Mouse (Mus musculus): ENCODE data around the gene Adgb. TPM values are rescaled to one million over a fixed set of nuclear protein-coding genes. Genes with fewer than 3 reads are reported as not detected.

Adgb gene
- polyA plus RNA-seq, 1 experiment = 0.48 TPM

DNA sequence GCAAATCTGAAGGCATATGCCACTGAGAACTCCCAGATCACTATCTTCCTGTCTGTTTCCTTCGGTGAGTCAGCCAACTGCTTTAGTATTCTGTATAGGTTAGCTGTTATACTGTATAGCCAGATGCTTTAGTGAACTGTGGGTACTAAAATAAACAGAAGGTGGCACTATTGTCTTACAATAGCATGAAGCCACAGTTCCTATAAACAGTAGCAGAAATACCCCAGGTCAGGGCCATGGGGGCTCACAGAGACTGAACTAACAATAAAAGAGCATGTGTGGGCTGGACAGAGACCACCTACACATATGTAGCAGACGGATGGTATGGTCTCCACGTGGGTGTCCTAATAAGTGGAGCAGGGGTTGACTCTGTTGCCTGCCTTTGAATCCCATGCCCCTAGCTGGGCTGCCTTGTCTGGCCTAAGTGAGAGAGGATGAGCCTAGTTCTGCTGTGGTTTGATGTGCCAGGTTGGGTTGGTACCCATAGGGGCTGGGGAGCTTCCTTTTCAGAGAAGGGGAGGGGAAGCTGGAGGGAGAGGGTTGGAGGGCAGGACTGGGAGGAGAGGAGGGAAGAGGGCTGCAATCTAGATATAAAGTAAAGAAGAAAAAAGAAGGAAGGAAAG, 116.4 kb downstream of the Adgb start:
- peak; percentile 38 to 73 for DNase-seq (ENCODE audit: extremely low spot score in 1 of 2, low spot score in 1 of 2)

DNA sequence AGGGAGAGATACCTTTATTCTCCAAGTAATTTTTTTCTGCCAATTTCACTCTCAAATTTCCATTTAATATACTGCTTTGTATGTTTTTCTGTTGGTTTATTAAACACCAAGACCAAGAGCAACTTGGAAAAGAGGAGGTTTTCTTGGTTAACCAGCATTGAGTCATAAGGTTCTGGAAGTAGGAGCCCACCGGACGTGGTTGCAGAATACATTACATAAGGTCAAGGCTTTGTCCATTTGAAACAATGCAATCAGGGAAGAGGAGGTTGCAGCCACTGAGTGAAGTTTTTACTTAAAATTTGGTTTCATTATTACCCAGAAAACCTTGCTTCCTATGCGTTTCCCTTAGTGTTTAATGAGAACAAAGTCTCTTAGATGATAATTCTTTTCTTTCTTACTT, 119.9 kb downstream of the Adgb start:
- DNase-seq (ENCODE audit: extremely low spot score in 1 of 2, low spot score in 1 of 2) = no peak

DNA sequence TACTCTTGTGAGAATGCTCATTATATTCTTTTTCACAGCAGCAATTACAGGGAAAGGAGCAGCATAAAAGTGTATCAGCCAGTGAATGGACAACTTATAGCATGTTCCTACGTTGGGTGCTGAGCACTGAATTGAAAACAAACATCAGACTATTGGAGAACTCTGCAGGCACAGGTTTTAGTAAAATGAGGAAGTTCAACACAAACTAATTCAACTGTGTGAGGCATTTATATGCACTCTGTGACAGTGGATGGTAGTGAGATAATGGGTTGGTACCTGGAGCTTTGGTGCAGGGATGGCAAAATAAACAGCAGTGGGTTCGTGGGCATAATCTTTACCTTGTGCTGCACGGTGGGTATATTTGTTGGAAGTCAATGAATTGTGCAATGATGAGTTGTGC, 121.6 kb downstream of the Adgb start:
- no peak for DNase-seq (ENCODE audit: extremely low spot score in 1 of 2, low spot score in 1 of 2)

DNA sequence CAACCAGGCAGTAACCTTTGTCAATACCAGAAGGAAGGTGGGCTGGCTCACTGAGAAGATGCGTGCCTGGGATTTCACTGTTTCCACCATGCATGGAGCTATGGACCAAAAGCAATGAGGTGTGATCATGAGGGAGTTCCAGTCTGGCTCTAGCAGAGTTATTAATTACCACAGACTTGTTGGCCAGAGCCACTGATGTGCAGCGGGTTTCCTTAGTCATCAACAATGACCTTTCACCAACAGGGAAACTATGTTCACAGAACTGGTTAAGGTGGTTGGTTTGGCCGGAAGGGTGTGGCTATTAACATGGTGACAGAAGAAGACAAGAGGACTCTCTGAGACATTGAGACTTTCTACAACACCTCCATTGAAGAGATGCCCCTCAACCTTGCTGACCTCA, 128.2 kb downstream of the Adgb start:
- DNase-seq (ENCODE audit: extremely low spot score in 1 of 2, low spot score in 1 of 2) = no peak

DNA sequence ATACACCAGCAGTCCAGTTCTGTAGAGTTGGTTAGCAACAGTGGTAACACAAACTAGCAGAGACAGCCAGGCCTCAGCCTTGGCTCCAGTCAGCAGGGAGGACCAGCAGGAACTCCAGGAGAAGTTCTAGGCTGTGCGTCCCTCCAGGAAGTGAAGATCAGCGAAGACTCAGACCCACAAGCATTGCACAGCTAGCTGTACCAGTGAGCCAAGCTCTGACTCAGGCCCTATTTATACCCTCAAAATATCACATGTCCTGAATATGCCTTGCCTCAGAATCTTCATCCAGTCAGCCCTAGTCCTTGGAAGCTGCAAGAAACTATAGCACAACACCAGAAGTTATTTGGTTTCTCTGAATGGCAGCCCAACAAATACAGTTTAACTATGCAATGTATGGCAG, 146.6 kb downstream of the Adgb start:
- peak in 1 of 2 experiments; percentile 65 for DNase-seq (ENCODE audit: extremely low spot score in 1 of 2, low spot score in 1 of 2)

DNA sequence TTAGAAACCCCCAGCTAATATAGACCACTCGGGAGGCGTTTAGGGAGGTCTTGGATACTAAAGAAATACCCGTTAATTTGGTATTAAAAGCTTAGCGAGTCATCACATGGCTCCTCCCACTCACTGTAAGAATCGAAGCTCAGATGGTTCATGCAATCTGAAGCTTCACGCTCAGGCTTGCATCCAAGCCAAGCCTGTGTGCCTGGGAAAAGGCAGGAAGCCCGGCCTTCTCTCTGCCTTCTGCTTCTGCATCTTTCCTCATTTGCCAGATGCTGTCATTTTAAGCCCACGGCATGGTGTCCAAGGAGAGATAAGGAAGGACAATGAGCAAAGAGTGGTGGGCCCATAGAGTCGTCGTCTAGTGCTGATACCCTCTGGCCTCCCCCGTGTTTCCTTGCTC, 149.2 kb downstream of the Adgb start:
- peak; percentile 39 to 67 for DNase-seq (ENCODE audit: extremely low spot score in 1 of 2, low spot score in 1 of 2)

DNA sequence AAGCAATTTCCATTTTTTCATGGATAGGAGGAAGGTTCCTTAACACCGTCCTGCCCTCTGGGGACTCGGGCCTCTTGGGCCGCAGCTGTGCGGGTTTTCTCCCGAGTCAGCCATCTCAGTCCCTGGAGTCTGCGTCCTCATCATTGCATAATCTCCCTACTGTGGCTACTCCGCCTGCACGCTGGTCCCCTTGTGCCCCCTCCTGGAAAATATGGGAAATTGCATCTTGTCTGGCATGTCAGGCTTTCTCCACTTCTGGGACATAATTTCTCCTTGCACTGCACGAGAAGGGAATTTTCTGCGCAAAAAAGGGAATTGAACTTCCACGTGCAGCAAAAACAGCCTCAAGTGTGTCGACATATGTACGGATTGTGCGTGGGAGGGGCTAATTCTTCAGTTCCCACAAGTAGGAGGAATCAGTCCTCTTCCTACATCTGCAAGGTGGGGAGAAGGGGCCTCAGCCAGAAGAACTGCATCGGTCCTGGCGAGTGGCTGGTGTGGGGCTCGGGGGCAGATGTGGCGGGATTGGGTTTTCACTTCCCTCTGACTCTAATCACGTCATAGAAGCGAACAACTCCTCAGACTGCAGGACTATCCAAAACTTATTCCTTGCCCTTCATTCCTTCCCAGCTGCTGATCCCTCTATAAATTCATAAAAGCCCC, 150.9 kb downstream of the Adgb start:
- DNase-seq (ENCODE audit: extremely low spot score in 1 of 2, low spot score in 1 of 2) = peak; percentile 73 to 90

DNA sequence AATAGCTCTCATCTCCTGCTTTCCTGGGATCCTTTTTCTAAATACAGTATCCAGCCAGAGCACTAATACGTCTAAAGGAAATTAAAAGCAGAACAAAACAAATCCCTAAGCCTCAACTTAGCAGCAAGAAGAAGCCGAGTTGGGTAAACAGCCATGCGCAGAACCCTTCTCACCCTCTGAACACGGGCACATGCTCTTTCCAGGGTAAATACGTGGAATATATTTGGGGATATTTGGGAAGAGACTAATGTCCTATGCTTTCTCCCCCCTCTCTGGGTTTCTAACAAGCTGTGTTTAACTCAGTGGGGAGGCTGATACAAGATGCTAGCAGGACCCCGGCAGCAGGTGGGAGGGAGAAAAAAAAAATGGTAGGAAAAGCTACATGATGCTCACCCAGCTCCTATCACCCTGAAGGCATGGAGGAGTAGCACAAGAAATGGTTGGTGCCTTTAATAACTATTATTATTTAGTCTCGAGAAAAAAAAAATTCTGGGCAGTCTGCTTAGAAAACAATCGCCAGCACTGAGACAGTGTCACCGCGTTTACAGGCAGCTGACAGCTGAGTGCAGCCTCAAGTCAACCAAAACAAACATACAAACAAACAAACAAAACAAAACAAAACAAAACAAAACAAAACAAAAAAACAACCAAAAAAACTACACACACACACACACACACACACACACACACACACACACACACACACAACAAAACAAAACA, 151.6 kb downstream of the Adgb start:
- peak in 1 of 2 experiments; percentile 57 for DNase-seq (ENCODE audit: extremely low spot score in 1 of 2, low spot score in 1 of 2)

DNA sequence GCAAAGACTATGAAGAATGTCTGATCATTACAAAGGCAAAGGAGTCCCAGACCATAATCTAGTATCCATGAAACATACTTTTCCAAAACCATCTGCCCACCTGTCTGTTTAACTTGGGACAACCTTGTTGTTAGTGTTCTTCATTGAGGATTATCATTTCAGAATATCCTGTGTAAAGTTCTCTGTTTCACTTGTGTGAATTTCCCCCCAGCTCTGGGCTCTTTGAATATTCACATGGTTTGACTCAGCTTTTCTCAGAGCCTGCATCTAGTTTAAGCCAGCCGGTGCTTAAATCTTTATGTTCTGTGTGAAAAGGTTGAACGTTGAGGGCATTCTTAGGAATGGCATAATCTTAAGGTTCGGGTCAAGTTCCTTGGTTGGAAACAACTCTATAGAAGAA, 154.0 kb downstream of the Adgb start:
- DNase-seq (ENCODE audit: extremely low spot score in 1 of 2, low spot score in 1 of 2) = no peak

DNA sequence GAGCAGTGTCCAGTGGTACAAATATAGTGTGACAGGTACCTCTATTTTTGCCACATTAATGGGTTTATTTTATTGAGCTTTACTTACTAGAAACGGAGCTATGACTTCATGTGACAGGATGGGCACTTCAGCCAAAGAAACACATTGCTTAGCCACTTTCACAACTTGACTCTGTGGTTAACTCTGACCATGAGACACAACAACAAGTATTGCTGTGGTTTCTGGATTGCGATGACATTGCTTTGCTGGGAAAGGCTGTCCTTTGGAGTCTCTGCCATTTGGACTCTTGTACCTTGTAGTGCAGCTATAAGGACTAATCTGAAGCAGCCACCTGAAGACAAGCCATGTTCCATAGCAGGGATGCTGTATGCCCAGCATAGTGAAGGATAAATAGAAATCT, 156.5 kb downstream of the Adgb start:
- no peak for DNase-seq (ENCODE audit: extremely low spot score in 1 of 2, low spot score in 1 of 2)

DNA sequence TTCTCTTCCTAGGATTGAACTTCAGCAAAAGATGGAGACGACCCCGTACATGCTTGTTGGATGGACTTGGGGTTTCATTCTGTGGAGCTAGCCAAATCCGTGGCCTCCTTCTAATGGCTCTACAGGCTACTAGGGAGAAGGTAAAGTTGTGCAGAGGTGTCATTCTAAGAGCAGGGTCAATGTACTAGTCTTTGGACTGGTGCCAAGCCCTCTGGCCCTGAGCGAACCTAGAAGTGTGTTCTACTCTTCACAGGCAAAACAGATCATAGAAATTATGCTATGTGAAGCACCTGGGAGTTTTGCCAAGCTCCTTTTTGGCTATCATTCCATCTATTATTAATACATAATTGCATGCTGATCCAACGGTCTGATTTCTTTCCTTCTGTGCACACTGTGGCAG, 157.6 kb downstream of the Adgb start:
- no peak for DNase-seq (ENCODE audit: extremely low spot score in 1 of 2, low spot score in 1 of 2)

DNA sequence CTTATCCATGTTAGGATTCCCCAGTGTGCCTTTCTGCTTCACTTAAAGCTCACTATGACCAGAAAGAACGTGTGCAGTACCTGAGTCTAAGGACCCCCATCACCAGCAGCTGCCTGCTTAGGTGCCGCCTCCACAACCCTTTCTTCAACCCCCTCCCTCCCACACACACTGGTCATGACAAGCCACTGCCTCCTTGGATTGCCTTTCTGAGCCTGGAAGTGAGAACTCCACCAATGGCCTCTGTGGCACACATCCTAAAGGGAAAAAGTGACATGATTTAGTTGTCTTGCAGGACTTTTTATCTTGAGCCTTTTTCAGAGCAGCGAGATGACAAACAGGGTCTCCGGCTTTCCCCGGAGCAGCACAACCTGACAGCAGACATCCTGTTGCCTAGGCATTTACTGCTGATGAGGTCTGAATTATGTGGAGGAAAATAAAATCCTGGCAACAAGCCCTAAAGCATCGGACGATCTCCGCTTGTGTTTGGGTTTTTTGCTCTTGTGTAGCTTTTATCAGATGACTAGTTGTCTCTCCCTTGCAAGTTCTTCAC, 162.2 kb downstream of the Adgb start:
- DNase-seq (ENCODE audit: extremely low spot score in 1 of 2, low spot score in 1 of 2) = no peak

DNA sequence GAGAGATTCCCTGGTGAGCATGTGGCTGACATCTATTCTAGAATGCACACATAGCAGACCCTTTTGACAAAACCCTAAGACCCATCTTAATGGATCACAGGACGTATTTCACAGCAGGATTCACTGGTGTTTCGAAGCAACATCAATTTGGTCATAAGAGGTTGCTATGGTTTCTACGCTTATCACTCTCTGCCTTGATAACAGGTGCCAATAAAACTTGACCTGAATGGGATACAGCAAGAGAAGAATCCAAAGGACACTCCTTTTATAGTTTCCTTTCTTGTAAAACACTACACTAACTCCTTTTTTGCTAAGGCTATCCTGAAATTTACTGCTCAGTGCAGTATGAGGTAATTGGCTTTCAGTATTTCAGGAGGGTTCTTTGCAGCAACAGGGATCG, 163.1 kb downstream of the Adgb start:
- no peak for DNase-seq (ENCODE audit: extremely low spot score in 1 of 2, low spot score in 1 of 2)

DNA sequence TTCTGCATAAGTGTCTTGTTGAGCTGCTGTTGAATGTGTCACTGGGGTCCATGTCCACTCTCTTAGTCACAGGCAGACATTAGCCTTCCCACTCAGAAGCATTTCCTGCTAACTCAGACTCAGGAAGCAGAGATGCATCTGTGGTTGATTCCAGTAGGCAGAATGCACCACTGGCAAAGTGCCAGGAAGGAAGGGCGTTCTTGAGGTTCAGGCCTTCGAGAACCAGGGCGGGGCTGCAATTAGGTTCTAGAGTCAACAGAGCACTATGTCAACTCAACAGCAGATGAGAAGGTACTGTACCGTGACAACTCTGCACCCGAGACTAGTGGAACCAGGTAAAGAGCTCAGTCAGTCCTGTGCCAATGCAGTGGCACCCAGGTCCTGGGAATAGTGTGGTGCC, 164.7 kb downstream of the Adgb start:
- no peak for DNase-seq (ENCODE audit: extremely low spot score in 1 of 2, low spot score in 1 of 2)

DNA sequence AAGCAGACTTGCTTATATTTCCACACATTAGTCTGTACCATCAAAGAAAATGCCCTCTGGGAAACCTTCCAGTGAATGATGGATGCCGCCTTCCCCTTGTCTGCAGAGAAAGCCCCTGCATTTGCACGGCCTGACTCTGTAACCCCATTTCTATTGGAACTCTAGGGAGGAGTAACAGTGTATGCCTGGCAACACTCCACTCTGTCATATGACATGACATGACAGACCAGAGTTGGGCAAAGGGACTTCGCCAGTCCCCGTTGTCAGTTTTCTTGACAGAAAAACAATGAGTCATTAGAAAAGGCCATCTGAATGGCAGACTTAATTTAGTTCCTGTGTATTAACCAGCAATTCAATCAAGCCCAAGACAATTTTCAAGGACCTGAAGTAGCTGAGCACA, 167.8 kb downstream of the Adgb start:
- no peak for DNase-seq (ENCODE audit: extremely low spot score in 1 of 2, low spot score in 1 of 2)

DNA sequence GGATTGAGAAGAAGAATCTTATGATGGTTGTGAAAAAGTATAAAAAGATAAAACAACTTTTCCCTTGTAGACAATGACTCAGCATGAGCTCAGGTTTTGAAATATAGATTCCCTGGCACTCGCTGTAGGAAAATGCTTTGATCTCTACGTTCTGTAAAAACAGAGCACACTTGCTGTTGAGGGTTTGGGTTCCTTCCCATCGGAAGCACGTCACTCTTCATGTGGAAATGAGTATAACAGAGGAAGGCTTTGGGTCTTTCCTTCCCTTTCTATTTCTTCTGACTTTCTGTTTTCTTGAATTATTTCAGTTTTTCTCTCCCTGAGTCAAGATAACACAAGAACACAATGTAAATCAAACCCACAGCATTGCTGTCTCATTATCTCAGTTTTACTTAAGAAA, 170.4 kb downstream of the Adgb start:
- peak in 1 of 2 experiments; percentile 23 for DNase-seq (ENCODE audit: extremely low spot score in 1 of 2, low spot score in 1 of 2)

DNA sequence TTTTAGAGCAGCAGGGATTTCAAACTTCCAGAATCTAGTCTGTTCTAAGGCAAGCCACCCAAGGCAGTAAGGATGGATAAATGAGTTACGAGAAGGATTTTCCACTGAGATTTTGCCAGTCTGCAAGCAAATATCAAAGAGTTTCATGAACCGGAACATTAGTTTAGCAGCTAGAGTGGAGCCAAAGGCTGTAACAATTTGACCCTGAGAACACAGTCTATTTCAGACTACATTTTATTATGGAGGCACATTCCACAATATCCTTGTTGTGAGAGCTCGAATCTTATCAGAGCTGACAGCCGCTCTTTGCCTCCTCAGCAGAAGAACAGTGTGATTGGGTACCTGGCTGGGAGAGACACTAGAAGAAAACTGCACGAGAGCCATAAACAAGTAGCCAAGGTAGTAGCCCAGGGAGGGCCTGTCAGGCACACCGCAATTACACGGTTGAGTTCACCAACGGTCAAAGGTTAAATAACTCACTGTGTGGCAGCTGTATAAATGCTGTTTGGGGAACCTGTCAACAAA, 171.1 kb downstream of the Adgb start:
- DNase-seq (ENCODE audit: extremely low spot score in 1 of 2, low spot score in 1 of 2) = no peak

DNA sequence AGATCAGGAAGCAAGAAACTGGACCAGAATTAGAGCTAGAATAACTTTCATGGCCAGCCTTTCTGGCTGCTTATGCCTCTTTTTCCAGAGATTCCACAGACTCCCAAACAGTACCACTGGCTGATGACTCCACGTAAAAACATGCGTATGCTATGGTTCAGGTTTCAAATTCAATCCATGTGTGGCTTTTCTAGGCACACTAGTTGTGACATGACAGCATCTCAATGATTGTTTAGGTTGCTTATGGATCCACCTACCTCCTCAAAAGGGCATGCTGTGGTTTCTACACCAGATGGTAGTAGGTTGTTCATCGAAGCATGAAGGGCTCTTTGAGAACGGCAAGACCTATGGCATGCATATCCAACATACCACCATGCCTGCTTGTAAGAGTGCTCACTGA, 172.1 kb downstream of the Adgb start:
- no peak for DNase-seq (ENCODE audit: extremely low spot score in 1 of 2, low spot score in 1 of 2)

DNA sequence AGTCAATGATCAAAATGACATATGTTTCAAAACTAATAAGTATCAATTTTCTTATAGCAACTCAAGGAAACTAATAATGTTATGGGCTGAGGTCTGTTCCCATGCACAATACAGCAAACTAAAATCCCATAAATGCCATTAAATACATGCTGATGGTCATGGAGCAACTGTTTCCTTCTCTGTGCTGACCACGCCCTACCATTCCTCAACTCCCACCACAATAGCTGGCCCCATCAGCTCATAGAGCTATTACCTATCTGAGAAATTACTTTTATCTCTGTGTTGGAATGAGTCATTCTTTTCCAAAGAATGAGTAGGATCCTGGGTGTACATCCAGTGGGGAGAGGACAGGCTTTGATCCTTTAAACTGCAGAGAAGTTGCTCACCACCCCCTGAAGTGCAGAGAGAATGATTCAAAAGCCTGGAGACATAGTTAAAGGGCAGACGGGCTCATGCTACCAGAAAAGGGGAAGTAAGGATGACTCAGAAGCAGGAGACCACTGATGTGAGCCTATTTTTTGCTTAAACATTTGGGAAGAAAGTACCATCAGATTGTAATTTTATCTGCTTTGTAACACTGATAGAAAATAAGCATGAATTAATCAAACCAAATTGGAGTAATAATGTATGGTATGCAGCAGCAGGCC, 184.8 kb downstream of the Adgb start:
- DNase-seq (ENCODE audit: extremely low spot score in 1 of 2, low spot score in 1 of 2) = peak in 1 of 2 experiments; percentile 10
